Mouse (Mus musculus) kidney, postnatal 0 days (tissue): ENCODE measurements at regions not wholly inside any gene's neighbourhood (a gene's known extent, or its start where the extent isn't known, plus 50 kb on each side); places are given as distances from the start of the nearest gene placed in this dataset.
A peak's percentile ranks its signal among the peaks of the same experiment; 100 is the strongest.

Source experiments
- ATAC-seq: fragments of 200-750 bp; cut with Nextera tagmentation; replicated peaks from 2 replicates; pipeline ENCODE4 v1.8.0; 2017; ENCODE audit warnings: low read depth, moderate number of reproducible peaks, moderate TSS enrichment, moderate library complexity; ENCODE audit not compliant: low FRiP score
- DNase-seq: peaks from one replicate; pipeline ENCODE4 v3.0.0-alpha.2; 2016; ENCODE audit warnings: low spot score
- H3K27ac ChIP-seq: fragments of 300-500 bp; sonication (generic); 2 replicates; pipeline ENCODE4 v1.5.1; 2014; ENCODE audit warnings: mild to moderate bottlenecking
- H3K27me3 ChIP-seq: fragments of 300-500 bp; sonication (generic); 2 replicates; pipeline ENCODE4 v1.6.1; 2014; ENCODE audit warnings: low read length, mixed read lengths; ENCODE audit not compliant: insufficient read depth
- H3K36me3 ChIP-seq: fragments of 300-500 bp; sonication (generic); 2 replicates; pipeline ENCODE4 v1.6.1; 2014; ENCODE audit warnings: low read length, mixed read lengths; ENCODE audit not compliant: insufficient read depth
- H3K4me1 ChIP-seq: fragments of 300-500 bp; sonication (generic); replicated peaks from 2 replicates; pipeline ENCODE4 v1.6.1; 2014; ENCODE audit warnings: antibody characterized with exemption, low read length, mixed read lengths; ENCODE audit not compliant: insufficient read depth
- H3K4me2 ChIP-seq: fragments of 300-500 bp; sonication (generic); 2 replicates; pipeline ENCODE4 v1.6.1; 2014; ENCODE audit warnings: mild to moderate bottlenecking, low read length, moderate library complexity, mixed read lengths
- H3K4me3 ChIP-seq: fragments of 300-500 bp; sonication (generic); replicated peaks from 2 replicates; pipeline ENCODE4 v1.5.1; 2014; ENCODE audit warnings: low read depth, low read length
- H3K9ac ChIP-seq: fragments of 300-500 bp; sonication (generic); 2 replicates; pipeline ENCODE4 v1.6.1; 2014; ENCODE audit warnings: low read depth, low read length
- H3K9me3 ChIP-seq: fragments of 300-500 bp; sonication (generic); replicated peaks from 2 replicates; pipeline ENCODE4 v1.6.1; 2016; ENCODE audit warnings: low read length, inconsistent platforms, mixed read lengths
- CTCF ChIP-seq: IDR thresholded peaks from 2 replicates; pipeline ENCODE4 v1.5.1; 2016; ENCODE audit warnings: antibody characterized with exemption, low read depth, mild to moderate bottlenecking, moderate library complexity
- WGBS: fragments of 180-500 bp; shearing (Covaris S2); extraction: QIAGEN DNeasy Blood & Tissue Kit; methylation state at CpG from one replicate; pipeline ENCODE4 v1.1.7; 2014; 5-methylcytosine and 5-hydroxymethylcytosine counted together

- ATAC-seq (no peak), DNase-seq (no peak)
- 62% methylated on average over 5 of the region's 5 CpGs for WGBS
- TF ChIP-seq CTCF = no peak
- no peak overlapping the region for H3K27ac ChIP-seq
- H3K9me3 ChIP-seq = no peaks in the 10 kb centered on the region
- H3K4me1 ChIP-seq = no peaks in the 10 kb centered on the region
- H3K4me3 ChIP-seq = no peak overlapping the region
- H3K36me3 ChIP-seq = no peaks in the 10 kb centered on the region
- no peaks in the 10 kb centered on the region for H3K27me3 ChIP-seq
- no peak overlapping the region for H3K9ac ChIP-seq
- no peak overlapping the region for H3K4me2 ChIP-seq
Measured at GRCm38 (mm10) chr11:9932360-9933265, 740.9 kb downstream of the Abca13 start.

- TF ChIP-seq CTCF = no peak
- Histone ChIP-seq H3K27me3 (no peaks in the 10 kb centered on the region), H3K4me2 (no peak overlapping the region), H3K9ac (no peak overlapping the region), H3K36me3 (no peaks in the 10 kb centered on the region), H3K27ac (no peak overlapping the region), H3K4me3 (no peak overlapping the region), H3K4me1 (no peaks in the 10 kb centered on the region), H3K9me3 (no peaks in the 10 kb centered on the region)
- ATAC-seq = no peak
- no peak for DNase-seq
Measured at GRCm38 (mm10) chr11:9962696-9963202, 771.0 kb downstream of the Abca13 start.

GRCm38 (mm10) chr11:9982974-9983373, 791.2 kb downstream of the Abca13 start:
- Histone ChIP-seq H3K4me3 (no peak overlapping the region), H3K9me3 (no peaks in the 10 kb centered on the region), H3K9ac (no peak overlapping the region), H3K27ac (no peak overlapping the region), H3K27me3 (no peaks in the 10 kb centered on the region), H3K4me1 (no peaks in the 10 kb centered on the region), H3K4me2 (no peak overlapping the region), H3K36me3 (no peaks in the 10 kb centered on the region)
- ATAC-seq = no peak
- no peak for TF ChIP-seq CTCF
- DNase-seq = no peak

DNA sequence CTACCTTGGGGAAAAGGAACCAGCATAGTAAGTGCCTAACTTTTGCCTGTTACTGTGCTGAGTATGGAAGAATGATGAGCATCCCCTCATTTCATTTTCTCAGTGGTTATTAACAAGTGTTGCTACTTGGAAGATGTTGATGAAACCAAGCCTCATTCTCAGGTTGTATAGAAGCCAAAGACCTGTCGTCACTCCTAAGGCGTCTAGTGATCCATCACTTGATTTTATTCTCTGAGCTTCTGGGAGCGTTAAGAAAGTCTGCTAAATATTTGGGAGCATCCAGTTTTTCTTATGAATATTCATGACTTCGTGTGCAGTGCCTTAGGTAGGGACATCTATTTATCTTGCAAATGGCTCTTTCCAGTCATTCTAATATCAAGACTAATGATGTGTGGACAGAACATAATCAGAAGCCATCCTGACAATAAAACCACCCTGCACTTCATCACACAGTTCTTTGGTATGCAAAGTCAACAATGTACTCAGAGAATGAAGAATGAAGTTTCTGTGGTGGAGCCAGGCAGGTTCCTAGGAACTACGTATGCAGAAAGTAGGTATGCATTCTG, 802.9 kb downstream of the Abca13 start:
- TF ChIP-seq CTCF = no peak
- 31% methylated on average over 5 of the region's 5 CpGs for WGBS
- no peaks in the 10 kb centered on the region for H3K27me3 ChIP-seq
- no peak overlapping the region for H3K9ac ChIP-seq
- H3K36me3 ChIP-seq = no peaks in the 10 kb centered on the region
- no peaks in the 10 kb centered on the region for H3K4me1 ChIP-seq
- no peak overlapping the region for H3K4me3 ChIP-seq
- H3K27ac ChIP-seq = no peak overlapping the region
- no peak overlapping the region for H3K4me2 ChIP-seq
- DNase-seq (no peak), ATAC-seq (no peak)
- no peaks in the 10 kb centered on the region for H3K9me3 ChIP-seq

DNA sequence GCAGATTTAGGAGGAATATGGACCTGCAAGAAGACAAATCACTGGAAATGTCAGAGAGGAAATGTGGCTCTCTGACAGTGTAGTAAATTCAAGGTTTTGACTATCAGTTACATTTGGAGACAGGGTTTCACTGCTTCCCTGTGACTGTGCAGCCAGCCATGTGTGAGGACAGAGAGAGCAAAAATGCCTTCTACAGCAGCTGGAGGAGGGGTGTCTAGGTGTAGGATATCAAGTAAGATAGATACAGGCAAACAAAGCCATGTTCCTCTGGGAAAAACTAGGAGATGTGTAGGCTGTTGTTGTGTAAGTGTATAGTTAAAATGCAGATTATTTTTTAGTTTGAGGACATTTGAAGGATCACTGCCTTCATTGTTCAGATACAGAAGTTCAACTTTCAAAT, 803.6 kb downstream of the Abca13 start:
- TF ChIP-seq CTCF = no peak

DNA sequence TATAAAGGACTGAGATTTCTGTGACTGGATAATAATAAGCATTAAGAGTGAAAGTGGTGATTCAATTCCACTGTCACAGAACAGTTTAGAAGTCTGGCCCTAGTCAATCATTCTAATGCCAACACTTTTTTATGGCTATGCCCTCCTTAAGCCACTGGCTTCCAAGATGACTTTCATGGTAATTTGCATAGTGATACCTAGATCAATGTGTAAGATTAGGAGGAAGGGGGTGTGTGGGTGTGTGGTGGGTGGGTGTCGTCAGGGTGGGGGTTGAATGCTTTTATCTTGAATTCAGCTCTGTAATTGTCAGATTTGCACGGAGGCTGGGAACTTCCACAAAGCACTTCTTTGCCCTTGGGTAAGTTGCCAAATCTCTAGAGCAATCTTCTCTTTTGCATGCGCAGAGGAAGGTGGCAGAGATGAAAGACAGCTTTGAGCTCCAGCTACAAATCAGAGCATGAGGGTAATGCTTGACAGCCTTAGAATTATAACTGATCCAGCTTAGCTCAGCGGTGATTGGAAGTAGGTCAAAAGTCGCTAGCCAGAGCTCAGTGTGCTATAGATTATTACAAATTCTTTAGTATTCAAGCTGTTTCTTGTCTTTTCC, 805.9 kb downstream of the Abca13 start:
- Histone ChIP-seq H3K9ac (no peak overlapping the region), H3K4me1 (no peaks in the 10 kb centered on the region)
- no peak for ATAC-seq

More for the DNA sequence above, 803.6 kb downstream of the Abca13 start:
- Histone ChIP-seq H3K9me3 (no peaks in the 10 kb centered on the region), H3K9ac (no peak overlapping the region), H3K4me2 (no peak overlapping the region), H3K27ac (no peak overlapping the region), H3K27me3 (no peaks in the 10 kb centered on the region), H3K4me3 (no peak overlapping the region), H3K36me3 (no peaks in the 10 kb centered on the region), H3K4me1 (no peaks in the 10 kb centered on the region)
- DNase-seq (peak; percentile 59), ATAC-seq (no peak)

More for the DNA sequence above, 805.9 kb downstream of the Abca13 start:
- no peak for DNase-seq
- Histone ChIP-seq H3K36me3 (no peaks in the 10 kb centered on the region), H3K27ac (no peak overlapping the region), H3K9me3 (no peaks in the 10 kb centered on the region), H3K27me3 (no peaks in the 10 kb centered on the region), H3K4me3 (no peak overlapping the region), H3K4me2 (no peak overlapping the region)
- TF ChIP-seq CTCF = no peak
- 43% methylated on average over 5 of the region's 5 CpGs for WGBS
